Mouse (Mus musculus): Measurements from ENCODE around the gene Pced1b.

- TF ChIP-seq EP300 (IDR thresholded peaks at IDR 0.05; ENCODE audit: low read depth) = no peak
- TF ChIP-seq CTCF (IDR thresholded peaks at IDR 0.05; ENCODE audit: low read depth) = no peak
Observed at GRCm38 (mm10) chr15:97289176-97289575, 42.3 kb downstream of the Pced1b start.
